Mouse (Mus musculus) hindbrain, embryonic 15.5 days (tissue): Measurements from ENCODE around the gene Hdac9. TPM values are rescaled to one million over a fixed set of nuclear protein-coding genes. Genes with fewer than 3 reads are reported as not detected.
"Not testable (repeated sequence)": the region's sequence is repeated elsewhere in the genome, so short reads cannot be mapped to it uniquely, and the experiment has no call there.

ENCODE experiments used
- ATAC-seq: fragments of 200-750 bp; cut with Nextera tagmentation; 2 replicates; pipeline ENCODE4 v1.8.0; 2017; ENCODE audit warnings: low read depth, moderate number of reproducible peaks, moderate TSS enrichment; ENCODE audit not compliant: low FRiP score
- H3K27ac ChIP-seq: fragments of 300-500 bp; sonication (generic); replicated peaks from 2 replicates; pipeline ENCODE4 v1.5.1; 2015; ENCODE audit warnings: mild to moderate bottlenecking, inconsistent platforms
- H3K27me3 ChIP-seq: fragments of 300-500 bp; sonication (generic); 2 replicates; pipeline ENCODE4 v1.6.1; 2015; ENCODE audit warnings: control low read depth, inconsistent platforms
- H3K36me3 ChIP-seq: fragments of 300-500 bp; sonication (generic); 2 replicates; pipeline ENCODE4 v1.6.1; 2015; ENCODE audit warnings: control low read depth, inconsistent platforms
- H3K4me1 ChIP-seq: fragments of 300-500 bp; sonication (generic); replicated peaks from 2 replicates; pipeline ENCODE4 v1.6.1; 2015; ENCODE audit warnings: control low read depth, inconsistent platforms
- H3K4me2 ChIP-seq: fragments of 300-500 bp; sonication (generic); 2 replicates; pipeline ENCODE4 v1.6.1; 2015; ENCODE audit warnings: moderate library complexity, mild to moderate bottlenecking, inconsistent platforms
- H3K4me3 ChIP-seq: fragments of 300-500 bp; sonication (generic); 2 replicates; pipeline ENCODE4 v1.5.1; 2015; ENCODE audit warnings: mild to moderate bottlenecking, inconsistent platforms
- H3K9ac ChIP-seq: fragments of 300-500 bp; sonication (generic); 2 replicates; pipeline ENCODE4 v1.6.1; 2015; ENCODE audit warnings: inconsistent platforms
- H3K9me3 ChIP-seq: fragments of 300-500 bp; sonication (generic); 2 replicates; pipeline ENCODE4 v1.6.1; 2016; ENCODE audit warnings: control low read depth, inconsistent platforms
- WGBS: fragments of 180-500 bp; shearing (Covaris S2); methylation state at CpG from one replicate; pipeline ENCODE4 v1.1.7; 2015; 5-methylcytosine and 5-hydroxymethylcytosine counted together
- polyA plus RNA-seq: library from polyadenylated mRNA; unstranded; fragments of >200 nt; fragmentation: Nextera tagmentation; extraction: Ambion mirVana; gene quantifications from 2 replicates; pipeline ENCODE4 v1.2.1, GENCODE M21; 2015

The Hdac9 gene
- polyA plus RNA-seq, 1 experiment from 2014 or later = 12.3 TPM

DNA sequence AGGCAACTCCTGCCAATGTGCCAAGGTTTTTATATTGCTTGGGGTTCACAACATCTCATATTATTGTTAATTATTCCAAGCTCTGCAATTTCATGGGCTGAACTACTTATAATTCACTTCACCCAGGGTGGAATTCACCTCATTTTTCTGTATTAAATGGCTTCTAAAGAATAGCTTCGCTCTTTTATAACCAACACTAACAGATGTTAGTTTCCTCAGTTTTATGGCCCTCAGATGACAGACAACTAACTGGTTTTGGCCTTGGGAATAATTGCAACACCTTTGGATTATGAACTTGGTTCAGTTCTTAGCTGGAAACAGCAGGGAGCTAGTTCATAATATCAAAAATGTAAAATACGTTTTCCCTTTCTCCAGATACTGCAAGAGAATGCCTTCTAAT lies 839.9 kb downstream of the Hdac9 start:
- Histone ChIP-seq H3K9me3 (no peaks in the 10 kb centered on the region), H3K4me2 (no peak overlapping the region), H3K4me1 (no peaks in the 10 kb centered on the region), H3K27me3 (no peaks in the 10 kb centered on the region), H3K27ac (no peak overlapping the region), H3K9ac (no peak overlapping the region), H3K36me3 (no peaks in the 10 kb centered on the region), H3K4me3 (no peak overlapping the region)
- no peak for ATAC-seq
- WGBS = 85% methylated on average over 2 of the region's 2 CpGs

DNA sequence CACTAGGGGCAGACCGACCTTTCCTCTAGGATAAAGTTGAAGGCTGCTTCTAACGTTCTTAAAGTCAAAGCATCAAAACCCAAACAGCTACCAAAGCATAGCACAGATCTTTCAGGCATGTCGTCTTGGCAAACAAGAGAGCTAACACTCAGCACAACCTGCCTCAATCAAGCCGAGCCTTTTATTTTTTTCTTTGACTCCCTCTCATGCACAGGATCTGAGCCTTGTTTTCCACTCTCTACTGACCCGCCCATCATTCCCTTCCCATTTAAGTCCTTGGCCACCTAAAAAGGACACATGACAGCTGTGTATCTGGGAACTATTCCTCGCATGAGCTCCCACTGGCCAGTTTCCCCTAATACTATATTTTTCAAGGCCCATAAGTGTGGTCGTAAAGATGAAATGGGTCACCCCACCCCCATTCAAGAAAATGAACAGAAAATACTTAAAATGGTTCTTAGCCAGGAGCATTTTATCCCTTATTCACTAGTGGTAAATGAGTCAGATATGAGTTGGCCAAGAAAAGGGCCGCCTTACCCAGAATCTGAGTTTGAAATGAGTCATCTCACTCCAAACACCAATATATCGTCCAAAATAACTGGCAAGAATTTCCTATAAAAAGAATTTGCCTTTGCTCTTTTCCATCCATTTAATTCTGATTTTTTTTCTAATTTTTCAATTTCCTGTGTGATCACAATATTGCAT lies 840.9 kb downstream of the Hdac9 start:
- no peaks in the 10 kb centered on the region for H3K4me1 ChIP-seq
- no peaks in the 10 kb centered on the region for H3K27me3 ChIP-seq
- no peak overlapping the region for H3K4me2 ChIP-seq
- H3K27ac ChIP-seq = no peak overlapping the region
- WGBS = 84% methylated on average over 9 of the region's 9 CpGs
- no peaks in the 10 kb centered on the region for H3K36me3 ChIP-seq
- no peaks in the 10 kb centered on the region for H3K9me3 ChIP-seq
- no peak overlapping the region for H3K9ac ChIP-seq
- H3K4me3 ChIP-seq = no peak overlapping the region
- ATAC-seq = no peak

DNA sequence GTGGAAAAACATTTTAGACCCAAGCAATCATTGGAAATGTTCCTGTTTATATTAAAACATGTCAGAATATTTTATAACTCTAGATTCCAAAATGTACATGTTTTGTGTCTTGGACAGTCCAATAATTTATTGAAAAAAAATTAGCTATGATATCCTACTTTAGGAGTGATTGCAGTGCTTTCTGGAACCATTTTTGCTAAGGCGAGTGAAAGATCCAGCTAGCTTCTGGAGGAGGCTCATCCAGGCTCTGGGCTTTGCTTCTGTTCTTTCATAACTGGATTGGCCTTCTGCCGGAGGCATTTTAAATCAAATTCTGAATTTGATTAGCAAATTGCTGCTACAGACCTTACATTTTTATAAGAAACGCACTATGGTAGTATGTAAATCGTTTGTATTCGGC lies 864.4 kb downstream of the Hdac9 start:
- no peaks in the 10 kb centered on the region for H3K4me1 ChIP-seq
- H3K9ac ChIP-seq = no peak overlapping the region
- ATAC-seq = no peak
- no peak overlapping the region for H3K4me2 ChIP-seq
- no peaks in the 10 kb centered on the region for H3K9me3 ChIP-seq
- H3K36me3 ChIP-seq = no peaks in the 10 kb centered on the region
- no peak overlapping the region for H3K4me3 ChIP-seq
- no peaks in the 10 kb centered on the region for H3K27me3 ChIP-seq
- WGBS = 84% methylated on average over 5 of the region's 5 CpGs
- H3K27ac ChIP-seq = no peak overlapping the region

DNA sequence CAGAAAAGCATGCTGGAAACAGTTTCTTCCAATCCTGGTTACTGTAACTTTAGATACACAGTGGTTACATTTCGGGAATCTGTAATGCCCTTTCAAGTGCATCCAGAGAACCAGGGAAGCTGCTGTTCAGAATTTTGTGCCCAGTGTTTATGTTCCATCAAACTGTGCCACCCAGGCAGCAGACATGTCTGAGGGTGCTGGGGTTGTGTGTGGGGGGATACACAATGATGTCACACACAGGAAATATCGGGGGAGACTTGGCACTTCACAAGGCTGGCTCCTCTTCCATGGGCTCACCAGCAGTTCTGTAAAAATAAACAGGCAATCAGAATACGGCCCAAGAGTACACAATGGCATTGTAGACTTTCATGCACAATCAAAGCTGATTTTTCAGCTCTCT lies 864.9 kb downstream of the Hdac9 start:
- Histone ChIP-seq H3K4me2 (no peak overlapping the region), H3K27ac (no peak overlapping the region), H3K4me1 (no peaks in the 10 kb centered on the region), H3K36me3 (no peaks in the 10 kb centered on the region), H3K9me3 (no peaks in the 10 kb centered on the region), H3K27me3 (no peaks in the 10 kb centered on the region), H3K4me3 (no peak overlapping the region), H3K9ac (no peak overlapping the region)
- WGBS = 77% methylated on average over 3 of the region's 3 CpGs
- ATAC-seq = no peak

DNA sequence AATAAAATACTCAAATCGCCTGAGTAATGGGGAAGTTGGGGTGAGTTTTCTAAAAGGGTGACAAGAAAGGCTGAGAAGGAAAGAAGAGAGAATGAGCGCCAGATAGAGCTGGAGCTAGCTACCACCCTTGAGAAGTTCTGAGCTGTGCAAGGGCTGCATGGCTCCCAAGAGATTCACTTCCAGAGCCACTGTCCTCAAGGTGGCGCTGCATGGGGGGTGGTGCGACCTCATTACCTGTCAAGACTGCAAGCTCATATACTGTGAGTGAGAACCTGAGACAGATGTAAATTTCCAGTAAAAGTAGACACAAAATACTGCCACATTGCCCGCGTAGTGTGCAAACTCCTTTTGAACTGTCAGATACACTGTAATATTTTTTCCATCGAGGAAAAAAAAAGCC lies 865.8 kb downstream of the Hdac9 start:
- Histone ChIP-seq H3K4me1 (no peaks in the 10 kb centered on the region), H3K4me3 (no peak overlapping the region), H3K36me3 (no peaks in the 10 kb centered on the region), H3K9me3 (no peaks in the 10 kb centered on the region), H3K27me3 (no peaks in the 10 kb centered on the region), H3K4me2 (no peak overlapping the region), H3K27ac (no peak overlapping the region), H3K9ac (no peak overlapping the region)
- no peak for ATAC-seq
- 56% methylated on average over 7 of the region's 7 CpGs for WGBS

DNA sequence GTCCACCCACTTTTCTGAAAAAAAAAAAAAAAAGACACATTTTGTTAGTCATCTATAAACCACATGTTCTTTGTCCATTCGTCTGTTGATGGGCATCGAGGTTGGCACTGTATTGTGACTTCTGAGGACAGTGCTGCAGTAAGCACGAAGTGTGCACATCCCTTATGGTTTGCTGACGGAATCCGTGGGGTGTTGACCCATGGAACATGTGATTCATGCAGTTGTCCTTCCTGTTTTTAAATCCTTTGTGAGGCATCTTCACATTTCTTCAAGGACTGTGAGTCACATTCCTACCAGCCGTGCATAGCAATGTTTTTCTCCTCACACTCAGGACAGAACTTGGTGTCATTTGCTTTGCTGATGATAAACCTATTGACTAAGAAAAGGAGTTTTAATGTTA lies 875.9 kb downstream of the Hdac9 start:
- ATAC-seq = no peak
- H3K27me3 ChIP-seq = no peaks in the 10 kb centered on the region
- H3K4me3 ChIP-seq = no peak overlapping the region
- 86% methylated on average over 6 of the region's 6 CpGs for WGBS
- no peaks in the 10 kb centered on the region for H3K36me3 ChIP-seq
- H3K4me2 ChIP-seq = no peak overlapping the region
- no peak overlapping the region for H3K27ac ChIP-seq
- H3K9me3 ChIP-seq = no peaks in the 10 kb centered on the region
- no peak overlapping the region for H3K9ac ChIP-seq
- no peaks in the 10 kb centered on the region for H3K4me1 ChIP-seq

DNA sequence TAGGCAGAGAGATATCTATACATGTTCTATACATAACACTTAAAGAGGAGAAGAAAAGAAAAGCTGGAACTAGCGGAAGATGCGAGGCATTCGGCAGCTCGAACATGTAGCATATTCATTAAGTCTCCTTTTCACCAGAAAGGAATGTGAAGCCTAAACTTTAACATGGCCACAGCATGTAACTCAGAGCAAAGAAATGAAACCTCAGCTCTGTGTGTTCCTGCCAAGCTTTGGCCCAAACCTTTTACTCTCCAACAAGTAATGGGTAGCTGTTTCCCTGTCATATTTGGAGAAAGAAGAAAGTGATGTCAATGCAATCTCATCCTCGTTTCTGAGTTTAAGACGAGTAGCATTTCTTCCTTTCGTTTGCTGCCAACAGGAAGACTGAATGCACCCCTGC lies 876.8 kb downstream of the Hdac9 start:
- no peak overlapping the region for H3K9ac ChIP-seq
- WGBS = 79% methylated on average over 7 of the region's 7 CpGs

DNA sequence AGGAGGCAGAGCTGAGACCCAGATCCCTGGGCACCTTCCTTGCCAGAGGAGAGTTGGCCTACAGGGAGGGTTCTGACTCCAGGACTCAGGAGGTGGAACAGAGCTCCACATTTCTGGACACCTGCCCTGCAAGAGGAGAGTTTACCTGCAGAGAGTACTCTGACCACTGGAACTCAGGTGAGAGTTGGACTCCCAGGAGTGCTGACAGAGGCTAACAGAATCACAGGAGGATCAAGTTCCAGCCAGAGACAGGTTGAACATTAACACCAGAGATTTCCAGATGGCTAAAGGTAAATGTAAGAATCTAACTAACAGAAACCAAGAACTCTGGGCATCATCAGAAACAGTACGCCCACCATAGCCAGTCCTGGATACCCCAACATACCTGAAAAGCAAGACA lies 907.1 kb downstream of the Hdac9 start:
- H3K4me3 ChIP-seq, H3K9me3 ChIP-seq, ATAC-seq, H3K36me3 ChIP-seq, H3K27me3 ChIP-seq, H3K9ac ChIP-seq, H3K27ac ChIP-seq, H3K4me2 ChIP-seq, H3K4me1 ChIP-seq: not testable (repeated sequence)
- WGBS = 97% methylated on average over 1 of the region's 1 CpGs

More for the DNA sequence above, 876.8 kb downstream of the Hdac9 start:
- no peaks in the 10 kb centered on the region for H3K27me3 ChIP-seq
- H3K4me3 ChIP-seq = no peak overlapping the region
- no peak overlapping the region for H3K4me2 ChIP-seq
- ATAC-seq = no peak
- H3K9me3 ChIP-seq = no peaks in the 10 kb centered on the region
- H3K36me3 ChIP-seq = no peaks in the 10 kb centered on the region
- no peak overlapping the region for H3K27ac ChIP-seq
- no peaks in the 10 kb centered on the region for H3K4me1 ChIP-seq

Other genes with a start within 250 kb of the Hdac9 start
- gene Prps1l1, start 67.7 kb upstream of the Hdac9 start, polyA plus RNA-seq = not detected in 2 replicates
- 28.6 and 32.2 TPM in 2 replicates for gene Snx13, start 130.1 kb upstream of the Hdac9 start, polyA plus RNA-seq